Mouse (Mus musculus): ENCODE data around the gene Trpt1. TPM values are rescaled to one million over a fixed set of nuclear protein-coding genes. Genes with fewer than 3 reads are reported as not detected.

Gene Trpt1
- polyA plus RNA-seq, 1 experiment from 2014 or later = 11.0 TPM

GRCm38 (mm10) chr19:6968491-6969271 lies 27.2 kb upstream of the Trpt1 start:
- TF ChIP-seq EP300 (IDR thresholded peaks at IDR 0.05) = no peak
- no peak for TF ChIP-seq CTCF (IDR thresholded peaks at IDR 0.05)
- Histone ChIP-seq H3K4me3 (ENCODE audit: low read depth, low read length) (peak overlapping the region; percentile 67), H3K36me3 (ENCODE audit: insufficient read depth, low read length) (peaks cover 12% of the 10 kb centered on the region; the same call in 1 of the 2 replicates), H3K9ac (replicated peaks; ENCODE audit: low read depth) (peak overlapping the region; percentile 60), H3K9me3 (ENCODE audit: low read length) (no peaks in the 10 kb centered on the region), H3K27me3 (replicated peaks; ENCODE audit: insufficient read depth, low read length) (no peaks in the 10 kb centered on the region), H3K27ac (ENCODE audit: low read length) (peak overlapping the region; percentile 39), H3K4me2 (replicated peaks; ENCODE audit: low read depth, low read length) (peak overlapping the region; percentile 80), H3K4me1 (ENCODE audit: insufficient read depth, low read depth, low read length) (peaks cover 21% of the 10 kb centered on the region)
- WGBS = 5% methylated on average over 15 of the region's 15 CpGs
- DNase-seq (ENCODE audit: low spot score) (peak; percentile 47), ATAC-seq (peak; percentile 12)

DNA sequence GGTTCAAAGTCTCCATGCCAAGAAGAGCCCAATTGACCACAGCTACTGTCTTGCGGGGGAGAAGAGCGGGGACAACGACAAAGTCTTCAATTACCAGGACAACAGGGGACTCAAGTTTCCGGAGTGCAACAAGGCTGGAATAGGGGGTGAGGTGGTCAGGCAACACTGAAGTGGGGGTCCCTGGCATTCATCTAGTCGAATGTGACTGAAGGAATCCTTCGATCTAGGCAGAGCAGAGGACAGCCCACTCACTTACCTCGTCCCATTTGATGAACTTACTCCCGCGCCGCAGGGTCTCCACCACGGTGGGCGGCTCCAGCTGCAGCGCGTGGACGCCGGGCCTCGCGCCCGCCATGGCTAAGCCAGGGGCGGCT lies 26.7 kb upstream of the Trpt1 start:
- peaks cover 10% of the 10 kb centered on the region; the same call in 1 of the 2 replicates for H3K36me3 ChIP-seq (ENCODE audit: insufficient read depth, low read length)
- ATAC-seq = no peak
- DNase-seq (ENCODE audit: low spot score) = no peak
- H3K27ac ChIP-seq (ENCODE audit: low read length) = peak overlapping the region; percentile 39
- under 1% methylated on average over 19 of the region's 20 CpGs for WGBS
- no peaks in the 10 kb centered on the region for H3K27me3 ChIP-seq (replicated peaks; ENCODE audit: insufficient read depth, low read length)
- H3K4me1 ChIP-seq (ENCODE audit: insufficient read depth, low read depth, low read length) = peaks cover 21% of the 10 kb centered on the region
- H3K4me2 ChIP-seq (replicated peaks; ENCODE audit: low read depth, low read length) = peak overlapping the region; percentile 80
- no peaks in the 10 kb centered on the region for H3K9me3 ChIP-seq (ENCODE audit: low read length)
- peak overlapping the region; percentile 60 for H3K9ac ChIP-seq (replicated peaks; ENCODE audit: low read depth)
- H3K4me3 ChIP-seq (ENCODE audit: low read depth, low read length) = peak overlapping the region; percentile 67
- TF ChIP-seq EP300 (IDR thresholded peaks at IDR 0.05) (no peak), CTCF (IDR thresholded peaks at IDR 0.05) (no peak)

GRCm38 (mm10) chr19:6969665-6970381 lies 26.1 kb upstream of the Trpt1 start:
- peak overlapping the region; percentile 67 for H3K4me3 ChIP-seq (ENCODE audit: low read depth, low read length)
- ATAC-seq = peak; percentile 86
- no peaks in the 10 kb centered on the region for H3K27me3 ChIP-seq (replicated peaks; ENCODE audit: insufficient read depth, low read length)
- H3K4me1 ChIP-seq (ENCODE audit: insufficient read depth, low read depth, low read length) = peaks cover 21% of the 10 kb centered on the region
- H3K36me3 ChIP-seq (ENCODE audit: insufficient read depth, low read length) = 0 out of 2 replicates have a peak, but pooled peaks cover 5% of the 10 kb centered on the region
- no peaks in the 10 kb centered on the region for H3K9me3 ChIP-seq (ENCODE audit: low read length)
- under 1% methylated on average over 41 of the region's 55 CpGs for WGBS
- peak overlapping the region; percentile 80 for H3K4me2 ChIP-seq (replicated peaks; ENCODE audit: low read depth, low read length)
- TF ChIP-seq EP300 (IDR thresholded peaks at IDR 0.05) (no peak), CTCF (IDR thresholded peaks at IDR 0.05) (peak; percentile 79)
- peak overlapping the region; percentile 39 for H3K27ac ChIP-seq (ENCODE audit: low read length)
- peak overlapping the region; percentile 60 for H3K9ac ChIP-seq (replicated peaks; ENCODE audit: low read depth)
- DNase-seq (ENCODE audit: low spot score) = peak; percentile 78

DNA sequence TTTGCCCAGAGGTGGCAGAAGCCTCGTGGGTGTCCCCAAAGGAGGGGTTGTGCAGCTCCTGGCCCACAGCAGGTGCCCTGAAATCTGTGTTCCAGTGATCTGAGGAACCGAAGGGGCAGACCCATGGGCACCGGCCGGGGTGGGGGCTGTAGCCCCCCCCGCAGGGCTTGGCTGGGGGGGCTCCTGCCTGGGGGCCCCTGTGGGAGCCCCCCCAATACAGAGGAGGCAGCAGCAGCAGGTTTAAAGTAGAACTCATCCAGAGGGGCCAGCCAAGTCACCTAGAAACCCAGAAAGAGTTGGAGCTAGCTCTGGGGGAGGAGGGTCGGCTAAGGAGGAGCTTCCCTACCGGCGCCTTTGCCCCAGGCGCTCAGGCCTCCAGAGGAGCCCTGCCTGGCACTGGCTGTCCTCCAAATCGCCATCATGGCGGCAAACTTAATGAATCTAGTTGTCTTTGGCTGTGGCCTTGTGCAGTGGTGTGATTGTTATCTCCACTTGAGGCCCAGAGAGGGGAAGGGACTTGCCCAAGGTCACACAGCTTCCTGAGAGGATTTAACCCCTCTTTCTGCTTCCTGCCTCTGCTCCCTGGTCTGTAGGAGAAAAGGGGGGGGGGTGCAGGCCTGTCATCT lies 25.4 kb upstream of the Trpt1 start:
- no peak overlapping the region for H3K4me3 ChIP-seq (ENCODE audit: low read depth, low read length)
- WGBS = 26% methylated on average over 11 of the region's 11 CpGs
- ATAC-seq (no peak), DNase-seq (ENCODE audit: low spot score) (no peak)
- H3K27me3 ChIP-seq (replicated peaks; ENCODE audit: insufficient read depth, low read length) = no peaks in the 10 kb centered on the region
- H3K9me3 ChIP-seq (ENCODE audit: low read length) = no peaks in the 10 kb centered on the region
- TF ChIP-seq CTCF (IDR thresholded peaks at IDR 0.05) = no peak
- TF ChIP-seq EP300 (IDR thresholded peaks at IDR 0.05) = no peak
- no peak overlapping the region for H3K9ac ChIP-seq (replicated peaks; ENCODE audit: low read depth)
- H3K4me2 ChIP-seq (replicated peaks; ENCODE audit: low read depth, low read length) = peak overlapping the region; percentile 80
- no peaks in the 10 kb centered on the region for H3K36me3 ChIP-seq (ENCODE audit: insufficient read depth, low read length)
- peaks cover 21% of the 10 kb centered on the region for H3K4me1 ChIP-seq (ENCODE audit: insufficient read depth, low read depth, low read length)
- no peak overlapping the region for H3K27ac ChIP-seq (ENCODE audit: low read length)

DNA sequence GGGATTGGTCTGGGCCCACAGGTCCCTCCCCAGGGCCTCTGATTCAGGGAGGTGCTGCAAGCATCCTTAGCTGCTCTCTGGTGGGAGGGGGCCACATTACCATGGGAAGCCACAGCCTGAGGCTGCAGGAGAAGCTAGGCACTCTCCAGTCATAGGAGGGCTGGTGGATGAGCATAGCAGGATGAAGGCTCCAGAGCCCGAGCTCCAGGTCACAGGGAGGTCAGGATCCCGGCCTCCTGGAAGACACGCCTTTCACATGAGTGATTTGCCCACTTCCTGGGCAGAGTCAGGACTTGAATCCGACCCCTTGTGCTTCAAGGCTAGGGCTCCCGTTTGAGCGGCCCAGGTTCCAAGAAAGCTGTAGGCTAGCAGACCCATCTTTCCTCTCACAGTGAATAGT lies 24.3 kb upstream of the Trpt1 start:
- 27% methylated on average over 6 of the region's 6 CpGs for WGBS
- Histone ChIP-seq H3K4me1 (ENCODE audit: insufficient read depth, low read depth, low read length) (peaks cover 30% of the 10 kb centered on the region), H3K36me3 (ENCODE audit: insufficient read depth, low read length) (no peaks in the 10 kb centered on the region), H3K9ac (replicated peaks; ENCODE audit: low read depth) (no peak overlapping the region), H3K27me3 (replicated peaks; ENCODE audit: insufficient read depth, low read length) (no peaks in the 10 kb centered on the region), H3K9me3 (ENCODE audit: low read length) (no peaks in the 10 kb centered on the region), H3K4me2 (replicated peaks; ENCODE audit: low read depth, low read length) (no peak overlapping the region), H3K4me3 (ENCODE audit: low read depth, low read length) (no peak overlapping the region), H3K27ac (ENCODE audit: low read length) (no peak overlapping the region)
- no peak for DNase-seq (ENCODE audit: low spot score)
- no peak for TF ChIP-seq EP300 (IDR thresholded peaks at IDR 0.05)
- no peak for TF ChIP-seq CTCF (IDR thresholded peaks at IDR 0.05)
- no peak for ATAC-seq

All from lung, postnatal 0 days (tissue).